In genomic region chr6:128487736-128488135, GRCm38 (mm10) we compare ENCODE assay signal across 18 mouse cellular contexts. TPM values are rescaled to one million over a fixed set of nuclear protein-coding genes. Genes with fewer than 3 reads are reported as not detected.
"Had no signal": no experiment of that assay in that cellular context is flagged by ENCODE, and none has a peak within 500 bp of the region (broad histone marks: within the 10 kb centered on the region; RNA-seq: fewer than 3 reads in every experiment).

No protein-coding gene starts in this region.

- H3K27ac ChIP-seq: neural tube, embryonic 13.5 days; neural tube, embryonic 15.5 days; stomach, embryonic 15.5 days; stomach, postnatal 0 days had no signal

- DNase-seq: retina, postnatal 1 day; right cerebral cortex, adult 18-20 months; right cerebral cortex, postnatal 14 days; right cerebral cortex, postnatal 25 days; right cerebral cortex, postnatal 4 days; spleen, adult 18-20 months; thymus, adult 18-20 months; thymus, adult 2 months; thymus, postnatal 25 days; thymus, postnatal 36 days; thymus, postnatal 4 days had no signal

- H3K9ac ChIP-seq: neural tube, embryonic 13.5 days; neural tube, embryonic 15.5 days; stomach, embryonic 15.5 days had no signal

- H3K36me3 ChIP-seq: neural tube, embryonic 13.5 days; neural tube, embryonic 15.5 days; stomach, embryonic 15.5 days had no signal

- H3K9me3 ChIP-seq: neural tube, embryonic 13.5 days; neural tube, embryonic 15.5 days; stomach, embryonic 15.5 days had no signal

- H3K4me3 ChIP-seq: neural tube, embryonic 13.5 days; neural tube, embryonic 15.5 days; stomach, embryonic 15.5 days had no signal

- H3K4me1 ChIP-seq: neural tube, embryonic 13.5 days; neural tube, embryonic 15.5 days; stomach, embryonic 15.5 days had no signal

- H3K4me2 ChIP-seq: neural tube, embryonic 13.5 days; neural tube, embryonic 15.5 days; stomach, embryonic 15.5 days had no signal

- H3K27me3 ChIP-seq: neural tube, embryonic 13.5 days; neural tube, embryonic 15.5 days; stomach, embryonic 15.5 days had no signal

RNA-seq across cellular contexts. Expression of gene Pzp, which starts 38.8 kb away (rescaled TPM):
- polyA plus RNA-seq: small intestine, adult 2 months; thymus, postnatal 0 days; urinary bladder, adult 2 months had no signal
